Mouse (Mus musculus) frontal cortex, postnatal 14 days (tissue): ENCODE measurements around the gene Mcub.

ENCODE experiments used
- DNase-seq, 2 experiments: peaks; one replicate each; pipeline ENCODE4 v3.0.0; 2022; ENCODE audit warnings: low spot score in 2 of 2

Mcub gene

GRCm38 (mm10) chr3:129896591-129896990, 73.4 kb downstream of the Mcub start:
- DNase-seq: no peak

GRCm38 (mm10) chr3:129893143-129893542, 76.9 kb downstream of the Mcub start:
- no peak for DNase-seq

- DNase-seq: no peak
Observed at GRCm38 (mm10) chr3:129892003-129892402, 78.0 kb downstream of the Mcub start.

DNA sequence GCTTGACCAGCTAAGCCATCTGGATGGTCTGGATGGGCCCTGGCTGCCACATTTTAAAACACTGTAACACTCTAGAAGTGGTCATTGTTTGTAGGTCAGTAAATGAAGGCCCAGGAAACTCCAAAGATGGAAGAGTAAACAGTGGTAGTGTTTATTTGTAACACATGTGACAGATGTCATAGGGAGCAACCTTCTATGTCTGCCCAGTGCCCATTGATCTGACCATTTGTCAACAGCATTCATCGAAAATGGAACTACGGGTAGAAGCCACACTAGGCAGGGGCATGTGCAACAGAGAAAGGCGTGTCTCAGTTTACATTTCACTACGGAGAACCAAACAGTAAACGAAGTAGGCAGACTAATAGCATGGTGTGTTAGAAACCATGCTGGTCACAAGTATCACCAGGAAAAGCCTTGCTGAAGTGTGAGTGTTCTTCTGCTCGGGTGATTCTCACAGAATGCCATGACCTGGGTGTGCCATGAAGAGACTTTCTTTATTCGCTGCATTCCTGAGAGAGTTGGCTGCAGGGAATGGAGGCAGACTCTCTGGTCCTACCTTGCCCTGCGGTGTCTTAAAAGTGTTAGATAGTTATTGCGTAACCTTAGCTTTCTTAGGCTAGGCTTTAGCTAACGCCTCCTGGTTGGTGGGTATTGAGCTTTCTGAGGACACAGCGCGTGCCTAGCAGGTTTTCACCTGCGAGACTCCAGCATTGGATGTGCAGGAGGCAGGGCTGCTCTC, 82.1 kb downstream of the Mcub start:
- no peak for DNase-seq

GRCm38 (mm10) chr3:129886430-129886829, 83.6 kb downstream of the Mcub start:
- DNase-seq: no peak

DNA sequence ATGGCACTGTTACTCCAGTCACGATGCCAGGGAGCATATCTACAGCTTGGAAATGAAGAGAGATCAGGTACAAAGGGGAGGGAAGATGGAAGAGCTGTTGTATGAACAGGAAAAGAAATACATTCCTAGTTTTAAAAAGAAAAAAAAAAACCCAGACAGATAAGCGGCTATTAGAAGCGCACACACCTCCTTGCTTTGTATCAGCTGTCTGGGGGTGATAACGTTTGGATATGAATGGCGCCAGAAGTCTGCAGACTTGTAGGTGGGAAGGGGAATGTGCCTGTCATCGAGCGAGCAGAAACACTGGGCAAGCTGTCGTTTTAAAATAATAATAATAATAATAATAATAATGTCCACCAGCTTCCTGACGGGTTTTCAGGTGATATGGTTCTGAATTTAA, 84.4 kb downstream of the Mcub start:
- no peak for DNase-seq

GRCm38 (mm10) chr3:129880925-129881593, 88.9 kb downstream of the Mcub start:
- no peak for DNase-seq

DNA sequence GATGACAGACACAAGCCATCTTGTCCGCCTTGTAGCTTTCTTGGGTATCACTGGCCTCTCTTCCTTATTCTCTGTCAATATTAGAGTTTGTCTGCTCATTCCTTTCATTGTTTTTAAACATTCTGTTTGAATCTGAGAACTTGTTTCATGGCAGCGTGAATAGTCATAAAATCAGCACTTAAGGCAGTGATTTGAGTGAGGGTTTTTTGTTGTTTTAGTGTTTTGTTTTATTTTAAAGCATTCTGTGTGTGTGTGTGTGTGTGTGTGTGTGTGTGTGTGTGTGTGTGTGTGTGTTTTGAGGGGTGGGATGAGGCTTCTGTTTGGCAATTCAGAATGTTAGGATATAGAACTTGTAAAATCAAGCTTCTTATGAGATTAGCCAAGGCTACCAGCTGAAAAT, 90.1 kb downstream of the Mcub start:
- DNase-seq: no peak

- no peak for DNase-seq
Observed at GRCm38 (mm10) chr3:129879131-129879757, 90.8 kb downstream of the Mcub start.

DNA sequence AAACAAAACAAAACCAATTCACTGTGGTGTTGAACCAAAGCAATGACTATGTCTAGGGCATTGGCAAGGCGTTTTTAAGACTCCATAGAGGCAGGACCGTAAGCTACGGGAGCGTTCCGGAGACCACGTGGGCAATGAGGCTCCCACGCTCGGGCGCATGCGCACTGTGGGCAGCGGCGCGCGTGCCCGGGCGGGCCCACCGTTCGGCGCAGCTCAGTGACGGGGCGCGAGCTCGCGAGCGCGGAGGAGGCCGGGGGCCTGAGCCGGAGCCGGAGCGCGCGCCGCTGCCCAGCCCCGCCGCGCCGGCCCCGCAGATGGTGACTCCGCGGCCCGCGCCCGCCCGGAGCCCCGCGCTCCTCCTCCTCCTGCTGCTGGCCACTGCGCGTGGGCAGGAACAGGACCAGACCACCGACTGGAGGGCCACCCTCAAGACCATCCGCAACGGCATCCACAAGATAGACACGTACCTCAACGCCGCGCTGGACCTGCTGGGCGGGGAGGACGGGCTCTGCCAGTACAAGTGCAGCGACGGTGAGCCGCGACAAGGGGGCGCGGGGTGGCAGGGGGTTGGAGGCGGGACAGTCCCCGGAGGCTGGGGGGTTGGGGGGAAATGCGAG, 91.5 kb downstream of the Mcub start, which contains the start of gene Pla2g12a:
Gene Pla2g12a (plus strand): TSS at position 202 of the 617 bp plus-strand sequence.
- peak; percentile 82 to 90 for DNase-seq

GRCm38 (mm10) chr3:129877327-129877726, 92.7 kb downstream of the Mcub start:
- DNase-seq: no peak
